16 mouse cellular contexts compared by ENCODE assay signal in the genomic region with DNA sequence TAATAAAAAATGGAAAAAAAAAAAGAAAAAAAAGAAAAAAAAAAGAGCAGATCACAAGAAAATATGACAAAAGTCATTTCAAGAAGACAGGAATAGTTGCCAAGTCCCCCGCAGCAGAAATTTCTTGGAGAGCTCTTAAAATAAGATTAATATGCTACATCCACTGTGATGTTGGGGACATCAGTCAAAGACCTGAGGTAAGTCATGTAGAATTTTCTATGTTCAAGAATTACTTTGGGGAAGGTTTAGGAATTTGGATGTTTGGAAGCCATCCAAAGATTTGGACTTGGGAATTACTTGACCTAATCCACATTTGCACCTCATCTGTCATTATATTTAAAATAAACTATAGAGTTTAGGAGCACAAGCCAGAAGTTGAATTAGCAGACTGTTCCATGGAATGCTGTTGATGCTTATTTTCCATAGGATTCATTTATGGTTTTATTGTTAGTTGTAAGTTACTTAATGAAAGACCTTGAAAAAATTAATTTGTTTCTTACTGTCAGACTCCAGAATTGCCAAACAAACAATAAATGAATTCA.
"Had no signal": no experiment of that assay in that cellular context is flagged by ENCODE, and none has a peak within 500 bp of the region (broad histone marks: within the 10 kb centered on the region; RNA-seq: fewer than 3 reads in every experiment).

No protein-coding gene starts in this region.

- H3K4me2 ChIP-seq: liver, embryonic 13.5 days; liver, embryonic 15.5 days; midbrain, embryonic 11.5 days; midbrain, embryonic 13.5 days; midbrain, embryonic 15.5 days; neural tube, embryonic 12.5 days; stomach, embryonic 15.5 days had no signal

- ATAC-seq: liver, postnatal 0 days; midbrain, embryonic 13.5 days; midbrain, embryonic 15.5 days had no signal

- DNase-seq: liver, embryonic 13.5 days; liver, postnatal 0 days; lung, adult 2 months; right cerebral cortex, postnatal 14 days; thymus, adult 2 months; thymus, postnatal 25 days; thymus, postnatal 4 days had no signal

- H3K4me3 ChIP-seq: liver, embryonic 13.5 days; liver, embryonic 15.5 days; megakaryocyte, embryonic 14.5 days; midbrain, embryonic 13.5 days; midbrain, embryonic 15.5 days; neural tube, embryonic 12.5 days; stomach, embryonic 15.5 days had no signal

- H3K27ac ChIP-seq: liver, embryonic 13.5 days; liver, embryonic 15.5 days; macrophage; midbrain, embryonic 13.5 days; midbrain, embryonic 15.5 days; neural tube, embryonic 12.5 days; stomach, embryonic 15.5 days; stomach, postnatal 0 days had no signal

- H3K9me3 ChIP-seq: liver, embryonic 13.5 days; liver, embryonic 15.5 days; megakaryocyte, embryonic 14.5 days; midbrain, embryonic 13.5 days; midbrain, embryonic 15.5 days; neural tube, embryonic 12.5 days; stomach, embryonic 15.5 days had no signal

- H3K4me1 ChIP-seq: liver, embryonic 13.5 days; liver, embryonic 15.5 days; megakaryocyte, embryonic 14.5 days; midbrain, embryonic 13.5 days; midbrain, embryonic 15.5 days; neural tube, embryonic 12.5 days; stomach, embryonic 15.5 days had no signal

- H3K36me3 ChIP-seq: liver, embryonic 13.5 days; liver, embryonic 15.5 days; midbrain, embryonic 13.5 days; midbrain, embryonic 15.5 days; neural tube, embryonic 12.5 days; stomach, embryonic 15.5 days had no signal

- H3K9ac ChIP-seq: liver, embryonic 13.5 days; liver, embryonic 15.5 days; liver, postnatal 0 days; midbrain, embryonic 13.5 days; midbrain, embryonic 15.5 days; neural tube, embryonic 12.5 days; stomach, embryonic 15.5 days had no signal

- H3K27me3 ChIP-seq: liver, embryonic 13.5 days; liver, embryonic 15.5 days; megakaryocyte, embryonic 14.5 days; midbrain, embryonic 13.5 days; midbrain, embryonic 15.5 days; neural tube, embryonic 12.5 days; stomach, embryonic 15.5 days had no signal
